8 mouse cellular contexts compared by ENCODE assay signal in genomic region chr6:128799144-128799895, GRCm38 (mm10). TPM values are rescaled to one million over a fixed set of nuclear protein-coding genes. Genes with fewer than 3 reads are reported as not detected.
DNase-seq lines count a peak whose midpoint lies in the region; ATAC-seq and TF ChIP-seq lines count a peak whose summit lies in the region.
"Not testable (repeated sequence)": the region's sequence is repeated elsewhere in the genome, so short reads cannot be mapped to it uniquely, and the experiment has no call there.

No protein-coding gene starts in this region.

- H3K27me3 ChIP-seq in ES-Bruce4 (ENCODE audit: control insufficient read depth, insufficient read depth, low read length, poor library complexity, severe bottlenecking); forebrain, embryonic 15.5 days; liver, postnatal 0 days (ENCODE audit: insufficient read depth, low read length); neural tube, embryonic 13.5 days: not testable (repeated sequence)

- peak; percentile 74 for ATAC-seq in forebrain, embryonic 15.5 days (replicated peaks)
- peak; percentile 73 for ATAC-seq in liver, postnatal 0 days
- peak; percentile 82 for ATAC-seq in neural tube, embryonic 13.5 days (ENCODE audit: low read depth)

- 0 out of 2 replicates have a peak, but pooled peaks have one; percentile 61 for TF ChIP-seq EP300 in ES-Bruce4 (IDR thresholded peaks at IDR 0.05; ENCODE audit: insufficient read depth, low read depth, low read length)
- not testable (repeated sequence) for TF ChIP-seq EP300 in liver, postnatal 0 days (IDR thresholded peaks at IDR 0.05; ENCODE audit: low read depth)

- DNase-seq in cerebellum, adult 11-12 months: peak; percentile 92
- peak; percentile 73 for DNase-seq in heart, postnatal 25 days (ENCODE audit: low spot score)
- peak; percentile 91 for DNase-seq in layer of hippocampus, adult 11-12 months (ENCODE audit: low spot score)
- DNase-seq in liver, postnatal 0 days: peak; percentile 94
- peak; percentile 79 for DNase-seq in telencephalon, adult 2 months (ENCODE audit: low read depth, low spot score)

- not testable (repeated sequence) for H3K4me1 ChIP-seq in ES-Bruce4 (ENCODE audit: control insufficient read depth, insufficient read depth, low read length)
- peaks cover 14% of the 10 kb centered on the region for H3K4me1 ChIP-seq in forebrain, embryonic 15.5 days
- H3K4me1 ChIP-seq in liver, postnatal 0 days (ENCODE audit: insufficient read depth): peaks cover 15% of the 10 kb centered on the region
- peaks cover 17% of the 10 kb centered on the region for H3K4me1 ChIP-seq in neural tube, embryonic 13.5 days (replicated peaks)

- intact Hi-C loops in heart, postnatal 25 days (cut with DNase I): not testable (repeated sequence)

- H3K9me3 ChIP-seq in ES-Bruce4 (replicated peaks; ENCODE audit: control insufficient read depth, insufficient read depth, low read length, poor library complexity, severe bottlenecking); forebrain, embryonic 15.5 days; liver, postnatal 0 days (ENCODE audit: low read length); neural tube, embryonic 13.5 days: not testable (repeated sequence)

- WGBS in forebrain, embryonic 15.5 days: under 1% methylated on average over 49 of the region's 49 CpGs
- WGBS in liver, postnatal 0 days (ENCODE audit: insufficient replicate concordance): under 1% methylated on average over 49 of the region's 49 CpGs
- under 1% methylated on average over 49 of the region's 49 CpGs for WGBS in neural tube, embryonic 13.5 days

- peak overlapping the region; percentile 45; the same call in 1 of the 2 replicates for H3K27ac ChIP-seq in ES-Bruce4 (ENCODE audit: insufficient read depth, low read length)
- peak overlapping the region; percentile 92 for H3K27ac ChIP-seq in forebrain, embryonic 15.5 days (replicated peaks)
- peak overlapping the region; percentile 92 for H3K27ac ChIP-seq in liver, postnatal 0 days (ENCODE audit: low read depth)
- peak overlapping the region; percentile 89 for H3K27ac ChIP-seq in neural tube, embryonic 13.5 days (replicated peaks)

- TF ChIP-seq POLR2A in ES-Bruce4 (IDR thresholded peaks at IDR 0.05; ENCODE audit: insufficient read depth, low read length): not testable (repeated sequence)

- not testable (repeated sequence) for H3K36me3 ChIP-seq in ES-Bruce4 (ENCODE audit: control insufficient read depth, insufficient read depth, low read length, poor library complexity, severe bottlenecking); forebrain, embryonic 15.5 days; liver, postnatal 0 days (replicated peaks; ENCODE audit: insufficient read depth, low read length); neural tube, embryonic 13.5 days

- H3K4me2 ChIP-seq in forebrain, embryonic 15.5 days (replicated peaks): peak overlapping the region; percentile 56
- peak overlapping the region; percentile 74 for H3K4me2 ChIP-seq in liver, postnatal 0 days (ENCODE audit: low read depth, low read length)
- peak overlapping the region; percentile 64 for H3K4me2 ChIP-seq in neural tube, embryonic 13.5 days

- H3K9ac ChIP-seq in ES-Bruce4 (ENCODE audit: low read depth, poor library complexity, severe bottlenecking): peak overlapping the region; percentile 69
- peak overlapping the region; percentile 66 for H3K9ac ChIP-seq in forebrain, embryonic 15.5 days (replicated peaks)
- peak overlapping the region; percentile 74 for H3K9ac ChIP-seq in liver, postnatal 0 days (replicated peaks)
- peak overlapping the region; percentile 74 for H3K9ac ChIP-seq in neural tube, embryonic 13.5 days

- peak; percentile 41 for TF ChIP-seq CTCF in ES-Bruce4 (IDR thresholded peaks at IDR 0.05; ENCODE audit: low read depth, low read length)
- peak; percentile 90 for TF ChIP-seq CTCF in liver, postnatal 0 days (IDR thresholded peaks at IDR 0.05; ENCODE audit: low read depth)

- H3K4me3 ChIP-seq in ES-Bruce4 (ENCODE audit: low read depth, low read length): peak overlapping the region; percentile 93
- peak overlapping the region; percentile 72 for H3K4me3 ChIP-seq in forebrain, embryonic 15.5 days
- H3K4me3 ChIP-seq in liver, postnatal 0 days (ENCODE audit: low read depth, low read length): peak overlapping the region; percentile 67
- peak overlapping the region; percentile 62 for H3K4me3 ChIP-seq in neural tube, embryonic 13.5 days

RNA-seq across cellular contexts. Expression of gene Klrb1c, which starts 10.3 kb away (rescaled TPM):
- polyA plus RNA-seq in ES-Bruce4 (2011; ENCODE audit: insufficient read depth, insufficient read length, low read depth, missing spikeins): not detected in 2 replicates
- polyA plus RNA-seq in forebrain, embryonic 15.5 days (2015; fragmentation: Nextera tagmentation; extraction: Ambion mirVana): not detected in 2 replicates
- under 1 TPM in 1 of 2 experiments, not detected in 1; 0.28 TPM for total RNA-seq in heart, postnatal 25 days (2021)
- 0.64 and 1.1 TPM in 2 replicates for polyA plus RNA-seq in liver, postnatal 0 days (2015; fragmentation: Nextera tagmentation; extraction: Ambion mirVana)
- 0.10 TPM in 1 of 2 replicates, not detected in the other for polyA plus RNA-seq in neural tube, embryonic 13.5 days (2015; fragmentation: Nextera tagmentation; extraction: Ambion mirVana)

RNA-seq across cellular contexts. Expression of gene Gm44511, which starts 26.8 kb away (rescaled TPM):
- polyA plus RNA-seq in ES-Bruce4 (2011; ENCODE audit: insufficient read depth, insufficient read length, low read depth, missing spikeins): not detected in 2 replicates
- polyA plus RNA-seq in forebrain, embryonic 15.5 days (2015; fragmentation: Nextera tagmentation; extraction: Ambion mirVana): not detected in 2 replicates
- total RNA-seq in heart, postnatal 25 days (2021): not detected
- polyA plus RNA-seq in liver, postnatal 0 days (2015; fragmentation: Nextera tagmentation; extraction: Ambion mirVana): not detected in 2 replicates
- polyA plus RNA-seq in neural tube, embryonic 13.5 days (2015; fragmentation: Nextera tagmentation; extraction: Ambion mirVana): not detected in 2 replicates

RNA-seq across cellular contexts. Expression of gene Klrb1b, which starts 26.8 kb away (rescaled TPM):
- not detected in 2 replicates for polyA plus RNA-seq in ES-Bruce4 (2011; ENCODE audit: insufficient read depth, insufficient read length, low read depth, missing spikeins)
- not detected in 2 replicates for polyA plus RNA-seq in forebrain, embryonic 15.5 days (2015; fragmentation: Nextera tagmentation; extraction: Ambion mirVana)
- under 1 TPM in 1 of 2 experiments, not detected in 1; 0.10 TPM for total RNA-seq in heart, postnatal 25 days (2021)
- 0.32 and 0.39 TPM in 2 replicates for polyA plus RNA-seq in liver, postnatal 0 days (2015; fragmentation: Nextera tagmentation; extraction: Ambion mirVana)
- not detected in 2 replicates for polyA plus RNA-seq in neural tube, embryonic 13.5 days (2015; fragmentation: Nextera tagmentation; extraction: Ambion mirVana)

Comparison
In these comparisons a context has a peak if more than half of its experiments do, and no peak if none do; other contexts are left out.
1. Peak in every context shown above with its lines: DNase-seq, ATAC-seq, H3K4me3 ChIP-seq and H3K27ac ChIP-seq.